Mouse (Mus musculus) testis, adult 2 months (tissue): ENCODE measurements around the gene Icosl. TPM values are rescaled to one million over a fixed set of nuclear protein-coding genes. Genes with fewer than 3 reads are reported as not detected.
"Not testable (repeated sequence)": the region's sequence is repeated elsewhere in the genome, so short reads cannot be mapped to it uniquely, and the experiment has no call there.

ENCODE experiments used
- H3K27ac ChIP-seq: fragments of 200-500 bp; 2 replicates; pipeline ENCODE4 v1.5.1; 2012; ENCODE audit warnings: low read depth, low read length; ENCODE audit not compliant: control insufficient read depth, insufficient read depth
- H3K27me3 ChIP-seq: fragments of 200-500 bp; 2 replicates; pipeline ENCODE4 v1.6.1; 2012; ENCODE audit warnings: mild to moderate bottlenecking, low read length, moderate library complexity; ENCODE audit not compliant: control insufficient read depth, insufficient read depth
- H3K36me3 ChIP-seq: fragments of 200-500 bp; 2 replicates; pipeline ENCODE4 v1.6.1; 2012; ENCODE audit warnings: mild to moderate bottlenecking, low read length; ENCODE audit not compliant: control insufficient read depth, insufficient read depth
- H3K4me1 ChIP-seq: fragments of 200-500 bp; 2 replicates; pipeline ENCODE4 v1.6.1; 2012; ENCODE audit warnings: low read length; ENCODE audit not compliant: control insufficient read depth, insufficient read depth
- H3K4me3 ChIP-seq: fragments of 200-500 bp; 2 replicates; pipeline ENCODE4 v1.5.1; 2012; ENCODE audit warnings: low read depth, mild to moderate bottlenecking, low read length, moderate library complexity, mixed read lengths; ENCODE audit not compliant: control insufficient read depth
- CTCF ChIP-seq: fragments of 200-500 bp; IDR thresholded peaks from 2 replicates; pipeline ENCODE4 v1.5.1; 2012; ENCODE audit warnings: low read depth, mild to moderate bottlenecking, inconsistent platforms, low read length, moderate library complexity; ENCODE audit not compliant: control insufficient read depth, insufficient read depth, insufficient replicate concordance
- POLR2A ChIP-seq: fragments of 200-500 bp; IDR thresholded peaks from 2 replicates; pipeline ENCODE4 v1.6.1; 2012; ENCODE audit warnings: low read depth, mild to moderate bottlenecking, inconsistent platforms, low read length, moderate library complexity; ENCODE audit not compliant: control insufficient read depth
- polyA plus RNA-seq: library from polyadenylated mRNA; depleted of rRNA; stranded (reverse); fragments of >200 nt; gene quantifications from 2 replicates; pipeline ENCODE4 v1.2.3, GENCODE M21; 2012

Gene Icosl
- polyA plus RNA-seq, 1 experiment = 3.1 TPM

GRCm38 (mm10) chr10:78090246-78090645 lies 21.1 kb downstream of the Icosl start:
- no peaks in the 10 kb centered on the region for H3K27me3 ChIP-seq
- H3K4me3 ChIP-seq = no peak overlapping the region
- no peak for TF ChIP-seq POLR2A
- no peak for TF ChIP-seq CTCF
- H3K27ac ChIP-seq = no peak overlapping the region
- no peaks in the 10 kb centered on the region for H3K36me3 ChIP-seq
- H3K4me1 ChIP-seq = peaks cover 3% of the 10 kb centered on the region

- Histone ChIP-seq H3K27me3 (no peaks in the 10 kb centered on the region), H3K36me3 (no peaks in the 10 kb centered on the region), H3K4me3 (no peak overlapping the region), H3K27ac (no peak overlapping the region), H3K4me1 (peaks cover 3% of the 10 kb centered on the region)
- TF ChIP-seq CTCF (no peak), POLR2A (no peak)
These were observed 21.8 kb downstream of the Icosl start for GRCm38 (mm10) chr10:78090706-78091491.

GRCm38 (mm10) chr10:78091865-78092724 lies 23.0 kb downstream of the Icosl start:
- Histone ChIP-seq H3K36me3 (no peaks in the 10 kb centered on the region), H3K27ac (no peak overlapping the region), H3K27me3 (no peaks in the 10 kb centered on the region), H3K4me3 (no peak overlapping the region), H3K4me1 (peaks cover 3% of the 10 kb centered on the region)
- TF ChIP-seq POLR2A = no peak
- TF ChIP-seq CTCF = no peak

- no peak for TF ChIP-seq POLR2A
- no peak for TF ChIP-seq CTCF
- H3K27ac ChIP-seq = no peak overlapping the region
- H3K36me3 ChIP-seq = no peaks in the 10 kb centered on the region
- H3K27me3 ChIP-seq = no peaks in the 10 kb centered on the region
- peaks cover 3% of the 10 kb centered on the region for H3K4me1 ChIP-seq
- H3K4me3 ChIP-seq = no peak overlapping the region
These were observed 23.6 kb downstream of the Icosl start for GRCm38 (mm10) chr10:78092725-78093029.

GRCm38 (mm10) chr10:78095221-78095620 lies 26.1 kb downstream of the Icosl start:
- no peaks in the 10 kb centered on the region for H3K36me3 ChIP-seq
- H3K4me1 ChIP-seq = peaks cover 10% of the 10 kb centered on the region
- TF ChIP-seq POLR2A (no peak), CTCF (no peak)
- no peaks in the 10 kb centered on the region for H3K27me3 ChIP-seq
- no peak overlapping the region for H3K27ac ChIP-seq
- no peak overlapping the region for H3K4me3 ChIP-seq

- peaks cover 12% of the 10 kb centered on the region for H3K4me1 ChIP-seq
- H3K4me3 ChIP-seq = no peak overlapping the region
- H3K27me3 ChIP-seq = no peaks in the 10 kb centered on the region
- H3K36me3 ChIP-seq = no peaks in the 10 kb centered on the region
- peak overlapping the region; percentile 34 for H3K27ac ChIP-seq
- TF ChIP-seq POLR2A (no peak), CTCF (no peak)
These were observed 27.1 kb downstream of the Icosl start for GRCm38 (mm10) chr10:78095954-78096931.

- H3K27me3 ChIP-seq, H3K4me3 ChIP-seq, H3K27ac ChIP-seq, H3K36me3 ChIP-seq: not testable (repeated sequence)
- H3K4me1 ChIP-seq = peaks cover 15% of the 10 kb centered on the region
These were observed 30.8 kb downstream of the Icosl start for GRCm38 (mm10) chr10:78099860-78100259.
